Mouse (Mus musculus) ES-E14 (cell line): Measurements from ENCODE around the gene Plcz1.

Source experiments
- HCFC1 ChIP-seq: IDR thresholded peaks from 2 replicates; pipeline ENCODE4 v1.6.1; 2012; ENCODE audit warnings: low read length, inconsistent platforms, borderline replicate concordance; ENCODE audit not compliant: insufficient read depth
- MAFK ChIP-seq: IDR thresholded peaks from 2 replicates; pipeline ENCODE4 v1.6.1; 2014; ENCODE audit warnings: mild to moderate bottlenecking, low read depth, low read length, inconsistent platforms; ENCODE audit not compliant: insufficient read depth
- ZC3H11A ChIP-seq: IDR thresholded peaks from 2 replicates; pipeline ENCODE4 v1.6.1; 2012; ENCODE audit warnings: low read depth, mild to moderate bottlenecking, inconsistent platforms, low read length, borderline replicate concordance

GRCm38 (mm10) chr6:140081739-140082138 lies 40.5 kb upstream of the Plcz1 start:
- TF ChIP-seq MAFK (no peak), HCFC1 (no peak), ZC3H11A (no peak)
